Mouse (Mus musculus) kidney, embryonic 15.5 days (tissue): ENCODE measurements at regions not wholly inside any gene's neighbourhood (a gene's known extent, or its start where the extent isn't known, plus 50 kb on each side); places are given as distances from the start of the nearest gene placed in this dataset.

ENCODE experiments used
- ATAC-seq: fragments of 200-750 bp; cut with Nextera tagmentation; replicated peaks from 2 replicates; pipeline ENCODE4 v1.8.0; 2017; ENCODE audit warnings: moderate TSS enrichment; ENCODE audit not compliant: low FRiP score
- H3K27ac ChIP-seq: fragments of 300-500 bp; sonication (generic); 2 replicates; pipeline ENCODE4 v1.5.1; 2015; ENCODE audit warnings: mild to moderate bottlenecking, inconsistent platforms
- H3K27me3 ChIP-seq: fragments of 300-500 bp; sonication (generic); 2 replicates; pipeline ENCODE4 v1.6.1; 2015; ENCODE audit warnings: inconsistent platforms
- H3K36me3 ChIP-seq: fragments of 300-500 bp; sonication (generic); 2 replicates; pipeline ENCODE4 v1.6.1; 2015; ENCODE audit warnings: inconsistent platforms
- H3K4me1 ChIP-seq: fragments of 300-500 bp; sonication (generic); 2 replicates; pipeline ENCODE4 v1.6.1; 2015; ENCODE audit warnings: inconsistent platforms
- H3K4me2 ChIP-seq: fragments of 300-500 bp; sonication (generic); 2 replicates; pipeline ENCODE4 v1.6.1; 2015; ENCODE audit warnings: moderate library complexity, mild to moderate bottlenecking, inconsistent platforms
- H3K4me3 ChIP-seq: fragments of 300-500 bp; sonication (generic); replicated peaks from 2 replicates; pipeline ENCODE4 v1.5.1; 2015; ENCODE audit warnings: mild to moderate bottlenecking, inconsistent platforms
- H3K9ac ChIP-seq: fragments of 300-500 bp; sonication (generic); 2 replicates; pipeline ENCODE4 v1.6.1; 2015; ENCODE audit warnings: mild to moderate bottlenecking, inconsistent platforms
- H3K9me3 ChIP-seq: fragments of 300-500 bp; sonication (generic); replicated peaks from 2 replicates; pipeline ENCODE4 v1.6.1; 2016; ENCODE audit warnings: inconsistent platforms
- WGBS: fragments of 180-500 bp; shearing (Covaris S2); methylation state at CpG from one replicate; pipeline ENCODE4 v1.1.7; 2015; ENCODE audit warnings: mixed read lengths; 5-methylcytosine and 5-hydroxymethylcytosine counted together

DNA sequence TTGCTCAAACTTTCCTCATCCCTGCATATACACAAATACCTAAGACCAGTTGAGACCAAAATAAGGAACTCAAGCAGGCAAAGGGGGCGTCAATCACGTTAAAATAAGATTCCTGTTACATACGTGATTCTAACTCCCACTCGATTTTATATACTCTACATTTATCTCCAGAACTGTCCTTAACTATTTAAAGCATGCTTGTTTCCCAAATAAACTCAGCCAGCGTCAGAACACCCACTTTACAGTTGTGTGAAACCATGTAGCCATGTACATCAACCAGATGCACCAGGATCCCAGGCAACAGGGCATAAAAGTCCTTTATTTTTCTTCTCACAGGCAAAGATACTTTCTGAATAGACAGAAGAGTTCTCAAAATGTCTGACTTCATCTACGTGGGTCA, 61.5 kb downstream of the Ccna1 start:
- H3K4me1 ChIP-seq: peaks cover 12% of the 10 kb centered on the region
- H3K9me3 ChIP-seq: no peaks in the 10 kb centered on the region
- H3K27me3 ChIP-seq: no peaks in the 10 kb centered on the region
- ATAC-seq: no peak
- no peak overlapping the region for H3K27ac ChIP-seq
- 82% methylated on average over 6 of the region's 6 CpGs for WGBS
- no peak overlapping the region for H3K4me3 ChIP-seq
- no peaks in the 10 kb centered on the region for H3K36me3 ChIP-seq
- no peak overlapping the region for H3K4me2 ChIP-seq
- no peak overlapping the region for H3K9ac ChIP-seq

GRCm38 (mm10) chr3:54990073-54990472, 65.2 kb downstream of the Ccna1 start:
- Histone ChIP-seq H3K27ac (no peak overlapping the region), H3K9me3 (no peaks in the 10 kb centered on the region), H3K4me1 (peaks cover 12% of the 10 kb centered on the region), H3K4me3 (no peak overlapping the region), H3K4me2 (no peak overlapping the region), H3K36me3 (no peaks in the 10 kb centered on the region), H3K9ac (no peak overlapping the region), H3K27me3 (no peaks in the 10 kb centered on the region)
- whole genome bisulfite sequencing: 13% methylated on average over 5 of the region's 5 CpGs
- no peak for ATAC-seq

GRCm38 (mm10) chr3:54989358-54989757, 65.9 kb downstream of the Ccna1 start:
- no peaks in the 10 kb centered on the region for H3K36me3 ChIP-seq
- H3K4me2 ChIP-seq: no peak overlapping the region
- H3K27ac ChIP-seq: no peak overlapping the region
- 29% methylated on average over 8 of the region's 8 CpGs for WGBS
- no peak overlapping the region for H3K4me3 ChIP-seq
- H3K9me3 ChIP-seq: no peaks in the 10 kb centered on the region
- H3K9ac ChIP-seq: no peak overlapping the region
- H3K4me1 ChIP-seq: peaks cover 12% of the 10 kb centered on the region
- ATAC-seq: 0 out of 2 replicates have a peak, but pooled peaks have one; percentile 49
- no peaks in the 10 kb centered on the region for H3K27me3 ChIP-seq

DNA sequence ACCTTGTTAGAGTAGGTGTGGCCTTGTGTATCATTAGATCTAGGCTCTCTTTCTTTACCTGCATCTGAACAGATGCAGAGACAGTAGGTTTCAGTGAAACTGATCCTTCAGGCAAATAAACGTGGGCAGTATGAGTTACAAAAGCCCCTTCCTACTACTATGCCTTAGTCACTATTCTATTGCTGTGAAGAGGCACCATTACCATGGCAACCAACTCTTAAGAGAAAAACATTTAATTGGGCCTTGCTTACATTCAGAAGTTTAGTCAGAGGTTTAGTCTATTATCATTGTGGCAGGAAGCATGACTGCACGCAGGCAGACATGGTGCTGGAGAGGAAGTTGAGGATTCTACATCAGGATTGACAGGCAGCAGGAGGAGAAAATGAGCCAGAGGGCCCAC, 65.8 kb upstream of the Sertm1 start:
- no peak overlapping the region for H3K4me3 ChIP-seq
- no peak overlapping the region for H3K4me2 ChIP-seq
- no peaks in the 10 kb centered on the region for H3K9me3 ChIP-seq
- H3K4me1 ChIP-seq: no peaks in the 10 kb centered on the region
- no peak overlapping the region for H3K9ac ChIP-seq
- no peak for ATAC-seq
- no peaks in the 10 kb centered on the region for H3K36me3 ChIP-seq
- no peaks in the 10 kb centered on the region for H3K27me3 ChIP-seq
- WGBS: 83% methylated on average over 2 of the region's 2 CpGs
- no peak overlapping the region for H3K27ac ChIP-seq

GRCm38 (mm10) chr3:54980312-54980711, 64.6 kb upstream of the Sertm1 start:
- Histone ChIP-seq H3K27ac (no peak overlapping the region), H3K36me3 (no peaks in the 10 kb centered on the region), H3K9ac (no peak overlapping the region), H3K4me1 (no peaks in the 10 kb centered on the region), H3K27me3 (no peaks in the 10 kb centered on the region), H3K9me3 (no peaks in the 10 kb centered on the region), H3K4me3 (no peak overlapping the region), H3K4me2 (no peak overlapping the region)
- 64% methylated on average over 2 of the region's 2 CpGs for whole genome bisulfite sequencing
- ATAC-seq: no peak

DNA sequence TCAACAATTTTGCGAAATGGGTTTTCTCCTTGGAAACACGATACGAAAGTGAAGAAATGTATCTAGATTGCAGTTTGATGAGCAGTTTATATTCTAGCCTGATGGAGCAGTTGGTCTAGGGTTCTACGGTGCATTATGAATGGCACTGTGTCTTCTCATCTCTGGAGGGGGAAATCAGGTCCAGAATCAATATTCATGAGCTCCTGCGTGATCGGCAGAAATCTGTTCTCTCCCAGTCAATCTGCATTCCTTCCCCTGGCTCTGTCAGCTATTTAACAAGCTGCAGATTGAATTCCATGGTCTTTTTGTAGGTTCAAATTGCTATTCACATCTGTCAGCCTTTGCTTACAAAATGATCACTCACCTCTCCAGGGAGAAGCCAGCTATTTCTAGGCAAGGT, 49.8 kb upstream of the Sertm1 start:
- Histone ChIP-seq H3K27me3 (no peaks in the 10 kb centered on the region), H3K4me1 (no peaks in the 10 kb centered on the region), H3K36me3 (no peaks in the 10 kb centered on the region), H3K27ac (no peak overlapping the region), H3K9me3 (no peaks in the 10 kb centered on the region), H3K4me3 (no peak overlapping the region), H3K4me2 (no peak overlapping the region), H3K9ac (no peak overlapping the region)
- no peak for ATAC-seq
- WGBS: 89% methylated on average over 6 of the region's 6 CpGs
